Mouse (Mus musculus) liver, embryonic 11.5 days (tissue): ENCODE measurements around the gene Catsper2. TPM values are rescaled to one million over a fixed set of nuclear protein-coding genes. Genes with fewer than 3 reads are reported as not detected.
A peak's percentile ranks its signal among the peaks of the same experiment; 100 is the strongest.
"Not testable (repeated sequence)": the region's sequence is repeated elsewhere in the genome, so short reads cannot be mapped to it uniquely, and the experiment has no call there.

Source experiments
- ATAC-seq: fragments of 200-750 bp; cut with Nextera tagmentation; replicated peaks from 2 replicates; pipeline ENCODE4 v1.8.0; 2017; ENCODE audit warnings: moderate number of reproducible peaks, mild to moderate bottlenecking, moderate TSS enrichment, moderate library complexity; ENCODE audit not compliant: low FRiP score
- DNase-seq: peaks from one replicate; pipeline ENCODE4 v3.0.0-alpha.2; 2017; ENCODE audit warnings: low spot score
- H3K27ac ChIP-seq: fragments of 300-500 bp; sonication (generic); 2 replicates; pipeline ENCODE4 v1.5.1; 2014; ENCODE audit warnings: mild to moderate bottlenecking, low read depth, low read length, control low read depth
- H3K27me3 ChIP-seq: fragments of 300-500 bp; sonication (generic); replicated peaks from 2 replicates; pipeline ENCODE4 v1.6.1; 2014; ENCODE audit warnings: low read length, mixed read lengths; ENCODE audit not compliant: control insufficient read depth, insufficient read depth
- H3K36me3 ChIP-seq: fragments of 300-500 bp; sonication (generic); 2 replicates; pipeline ENCODE4 v1.6.1; 2014; ENCODE audit warnings: mild to moderate bottlenecking, low read length, moderate library complexity, mixed read lengths; ENCODE audit not compliant: control insufficient read depth, insufficient read depth
- H3K4me1 ChIP-seq: fragments of 300-500 bp; sonication (generic); replicated peaks from 2 replicates; pipeline ENCODE4 v1.6.1; 2014; ENCODE audit warnings: low read length, mixed read lengths; ENCODE audit not compliant: control insufficient read depth, insufficient read depth
- H3K4me2 ChIP-seq: fragments of 300-500 bp; sonication (generic); 2 replicates; pipeline ENCODE4 v1.6.1; 2014; ENCODE audit warnings: mild to moderate bottlenecking, control low read depth, moderate library complexity
- H3K4me3 ChIP-seq: fragments of 300-500 bp; sonication (generic); 2 replicates; pipeline ENCODE4 v1.5.1; 2014; ENCODE audit warnings: low read depth, low read length, control low read depth
- H3K9ac ChIP-seq: fragments of 300-500 bp; sonication (generic); 2 replicates; pipeline ENCODE4 v1.6.1; 2014; ENCODE audit warnings: low read depth, low read length, control low read depth
- H3K9me3 ChIP-seq: fragments of 300-500 bp; sonication (generic); 2 replicates; pipeline ENCODE4 v1.6.1; 2016; ENCODE audit warnings: low read length, inconsistent platforms, mixed read lengths; ENCODE audit not compliant: control insufficient read depth
- WGBS: fragments of 180-500 bp; shearing (Covaris S2); extraction: QIAGEN DNeasy Blood & Tissue Kit; methylation state at CpG from one replicate; pipeline ENCODE4 v1.1.7; 2014; 5-methylcytosine and 5-hydroxymethylcytosine counted together
- polyA plus RNA-seq: library from polyadenylated mRNA; unstranded; fragments of >200 nt; fragmentation: Nextera tagmentation; extraction: Ambion mirVana; gene quantifications from 2 replicates; pipeline ENCODE4 v1.2.1, GENCODE M21; 2014

Catsper2 gene
- polyA plus RNA-seq, 1 experiment from 2014 or later = 1.7 TPM

DNA sequence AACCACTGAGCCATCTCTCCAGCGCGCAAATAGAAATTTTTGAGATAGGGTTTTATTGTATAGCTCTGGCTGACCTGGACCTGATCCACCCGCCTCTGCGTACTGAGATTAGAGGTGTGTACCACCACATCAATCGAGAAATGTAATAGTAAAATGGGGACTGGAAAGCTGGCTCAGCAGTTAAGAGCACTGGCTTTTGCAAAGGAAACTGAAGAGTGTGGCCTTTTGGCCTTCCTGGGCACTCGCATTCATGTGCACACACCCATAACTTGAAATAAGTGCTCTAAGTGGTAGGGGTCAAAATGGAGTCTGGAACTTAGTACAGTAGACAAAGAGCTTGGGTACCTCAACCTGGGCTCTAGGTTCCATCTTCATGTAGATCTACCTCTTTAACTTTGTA is 2.8 kb upstream of the Catsper2 start:
- H3K9ac ChIP-seq = no peak overlapping the region
- WGBS = 86% methylated on average over 6 of the region's 6 CpGs
- no peaks in the 10 kb centered on the region for H3K9me3 ChIP-seq
- H3K27me3 ChIP-seq = no peaks in the 10 kb centered on the region
- H3K4me1 ChIP-seq = peaks cover 13% of the 10 kb centered on the region
- H3K4me2 ChIP-seq = peak overlapping the region; percentile 76
- peak overlapping the region; percentile 14; the same call in 1 of the 2 replicates for H3K4me3 ChIP-seq
- DNase-seq (no peak), ATAC-seq (no peak)
- H3K36me3 ChIP-seq = peaks cover 21% of the 10 kb centered on the region
- H3K27ac ChIP-seq = no peak overlapping the region

DNA sequence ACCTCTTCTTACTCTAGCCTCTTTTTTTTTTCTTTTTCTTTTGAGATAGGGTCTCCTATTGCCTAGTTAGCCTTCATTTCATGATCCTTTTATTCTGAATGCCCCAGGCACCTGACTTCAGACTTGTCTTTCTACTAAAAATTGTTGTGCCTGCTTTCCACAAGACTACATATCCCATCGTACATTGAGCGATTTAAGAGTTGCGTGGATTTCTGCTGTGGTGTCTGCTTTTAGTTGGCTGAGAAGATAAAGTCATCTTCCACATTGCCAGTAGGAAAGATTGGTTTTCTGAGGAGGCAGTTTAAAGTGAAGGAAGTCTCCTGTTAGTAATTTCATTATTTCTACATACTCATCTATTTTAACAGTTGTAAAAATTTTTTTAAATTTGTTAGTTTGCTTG is 2.0 kb upstream of the Catsper2 start:
- Histone ChIP-seq H3K9me3 (no peaks in the 10 kb centered on the region), H3K27ac (no peak overlapping the region), H3K9ac (no peak overlapping the region), H3K4me3 (peak overlapping the region; percentile 94), H3K4me2 (peak overlapping the region; percentile 76), H3K4me1 (peaks cover 13% of the 10 kb centered on the region), H3K36me3 (peaks cover 17% of the 10 kb centered on the region), H3K27me3 (no peaks in the 10 kb centered on the region)
- no peak for ATAC-seq
- DNase-seq = no peak
- 80% methylated on average over 3 of the region's 3 CpGs for WGBS

DNA sequence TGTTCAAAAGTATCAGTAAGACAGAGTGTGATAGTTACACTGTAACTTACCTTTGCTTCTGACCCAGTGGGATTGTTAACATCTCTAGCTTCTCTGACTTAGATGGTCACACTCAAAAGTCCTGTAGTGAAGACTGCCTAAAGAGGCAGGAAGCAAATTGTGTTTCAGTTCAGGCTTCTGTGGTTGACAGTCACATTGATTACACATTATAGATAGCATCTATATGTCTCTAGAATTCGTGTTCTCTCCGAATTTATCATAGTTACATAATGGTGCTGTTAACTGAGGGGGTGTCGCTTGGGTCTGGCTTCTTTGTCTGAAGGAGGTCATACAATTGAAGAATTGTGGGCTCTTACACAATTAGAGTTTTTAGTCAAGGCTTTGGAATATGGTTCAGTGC is 1.5 kb upstream of the Catsper2 start:
- peak overlapping the region; percentile 76 for H3K4me2 ChIP-seq
- H3K9me3 ChIP-seq = no peaks in the 10 kb centered on the region
- peak overlapping the region; percentile 94 for H3K4me3 ChIP-seq
- DNase-seq = no peak
- peaks cover 15% of the 10 kb centered on the region for H3K36me3 ChIP-seq
- no peaks in the 10 kb centered on the region for H3K27me3 ChIP-seq
- no peak overlapping the region for H3K27ac ChIP-seq
- no peak for ATAC-seq
- 47% methylated on average over 3 of the region's 3 CpGs for WGBS
- H3K9ac ChIP-seq = peak overlapping the region; percentile 50
- peaks cover 13% of the 10 kb centered on the region for H3K4me1 ChIP-seq

DNA sequence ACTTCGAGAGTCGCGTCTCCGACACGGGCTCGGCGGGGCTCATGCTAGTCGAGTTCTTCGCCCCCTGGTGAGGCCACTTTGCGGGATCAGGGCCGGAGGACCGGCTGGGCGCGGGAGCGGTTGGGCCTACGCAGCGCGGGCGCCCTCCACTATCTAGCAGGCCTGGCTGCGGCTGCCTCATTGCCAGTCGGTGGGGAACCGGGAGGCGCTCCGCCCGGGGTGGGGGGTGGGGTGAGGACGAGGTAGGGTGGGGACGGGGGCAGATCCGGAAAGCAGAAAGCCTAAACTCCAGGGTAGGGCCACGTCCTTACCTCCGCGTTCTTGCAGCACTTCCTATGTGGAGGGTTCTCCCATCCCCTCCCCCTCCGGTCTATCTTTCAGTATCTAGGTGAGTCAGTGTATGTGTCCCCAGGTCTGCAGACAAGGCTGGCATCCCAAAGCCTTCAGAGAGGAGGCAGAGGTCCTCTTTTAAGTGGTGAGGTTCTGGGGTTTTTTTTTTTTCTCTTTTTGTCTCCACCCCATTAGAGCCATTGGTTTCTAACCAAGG is 620 bp upstream of the Catsper2 start:
- H3K4me2 ChIP-seq = peak overlapping the region; percentile 76
- H3K9ac ChIP-seq = peak overlapping the region; percentile 99
- ATAC-seq (peak; percentile 68), DNase-seq (no peak)
- peak overlapping the region; percentile 94 for H3K4me3 ChIP-seq
- no peaks in the 10 kb centered on the region for H3K27me3 ChIP-seq
- peaks cover 12% of the 10 kb centered on the region for H3K36me3 ChIP-seq
- peak overlapping the region; percentile 97 for H3K27ac ChIP-seq
- WGBS = 1% methylated on average over 31 of the region's 32 CpGs
- H3K4me1 ChIP-seq = peaks cover 13% of the 10 kb centered on the region
- H3K9me3 ChIP-seq = no peaks in the 10 kb centered on the region

DNA sequence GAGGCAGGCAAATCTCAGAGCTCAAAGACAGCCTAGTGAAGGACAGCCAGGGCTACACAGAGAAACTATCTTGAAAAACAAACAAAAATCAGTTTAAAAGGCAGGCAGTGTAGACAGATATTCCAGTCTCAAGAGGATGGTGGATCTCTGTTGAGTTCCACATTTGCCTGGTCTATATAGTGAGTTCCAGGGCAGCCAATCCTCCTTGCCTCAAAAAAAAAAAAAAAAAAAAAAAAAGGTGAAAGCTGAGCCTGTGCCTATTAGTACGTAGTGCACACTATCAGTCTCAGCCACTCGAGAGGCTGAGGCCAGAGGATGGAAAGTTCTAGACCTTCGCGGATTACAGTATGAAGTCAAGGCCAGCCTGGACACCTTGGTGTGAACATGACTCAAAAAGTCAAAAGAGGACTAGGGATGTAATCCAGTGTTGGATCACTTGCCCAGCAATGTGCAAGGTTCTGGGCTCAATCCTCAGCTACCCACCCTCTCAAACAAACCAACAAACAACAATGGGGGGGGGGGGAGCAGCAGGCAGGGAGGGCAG is 677 bp downstream of the Catsper2 start:
- Histone ChIP-seq H3K4me2 (peak overlapping the region; percentile 86), H3K9ac (peak overlapping the region; percentile 99), H3K4me3 (peak overlapping the region; percentile 94), H3K27me3 (no peaks in the 10 kb centered on the region), H3K27ac (peak overlapping the region; percentile 97), H3K4me1 (peaks cover 13% of the 10 kb centered on the region), H3K36me3 (peaks cover 12% of the 10 kb centered on the region), H3K9me3 (no peaks in the 10 kb centered on the region)
- DNase-seq = no peak
- WGBS = 3% methylated on average over 4 of the region's 4 CpGs
- peak; percentile 21 for ATAC-seq

DNA sequence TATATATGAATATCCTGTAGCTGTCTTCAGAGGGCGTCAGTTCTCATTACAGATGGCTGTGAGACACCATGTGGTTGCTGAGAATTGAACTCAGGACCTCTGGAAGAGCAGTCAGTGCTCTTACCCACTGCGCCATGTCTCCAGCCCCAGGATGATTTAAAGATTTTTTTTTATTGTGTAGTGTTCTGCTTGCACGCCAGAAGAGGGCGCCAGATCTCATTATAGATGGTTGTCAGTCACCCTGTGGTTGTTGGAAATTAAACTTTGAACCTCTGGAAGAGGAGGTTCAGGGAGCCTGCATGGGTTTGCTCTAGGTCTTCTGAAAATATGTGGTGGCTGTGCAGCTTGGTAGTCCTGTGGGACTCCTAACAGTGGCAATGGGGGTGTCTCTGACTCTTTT is 5.4 kb downstream of the Catsper2 start:
- no peak for ATAC-seq
- 26% methylated on average over 4 of the region's 4 CpGs for WGBS
- Histone ChIP-seq H3K9me3 (no peaks in the 10 kb centered on the region), H3K4me1 (no peaks in the 10 kb centered on the region), H3K9ac (no peak overlapping the region), H3K27ac (no peak overlapping the region), H3K36me3 (no peaks in the 10 kb centered on the region), H3K4me3 (no peak overlapping the region), H3K4me2 (no peak overlapping the region), H3K27me3 (no peaks in the 10 kb centered on the region)
- DNase-seq = peak; percentile 46

DNA sequence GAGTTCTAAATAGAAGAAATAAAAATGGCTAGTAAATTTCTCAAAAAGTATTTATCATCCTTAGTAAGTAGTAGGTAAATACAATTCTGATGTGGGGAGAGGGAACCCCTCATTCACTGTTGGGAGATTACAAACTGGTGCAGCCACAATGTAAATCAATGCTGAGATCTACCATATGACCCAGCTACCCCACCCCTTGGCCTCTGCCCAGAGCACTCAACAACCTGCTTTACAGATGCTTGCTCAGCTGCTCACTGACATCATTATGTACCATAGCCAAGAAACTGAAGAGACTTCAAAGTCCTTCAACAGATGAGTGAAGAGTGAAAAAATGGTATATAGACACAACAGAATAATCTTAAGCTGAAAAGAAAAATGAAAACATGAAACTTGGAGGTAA is 10.3 kb downstream of the Catsper2 start:
- ATAC-seq (no peak), DNase-seq (no peak)
- H3K27me3 ChIP-seq = no peaks in the 10 kb centered on the region
- no peaks in the 10 kb centered on the region for H3K9me3 ChIP-seq
- H3K36me3 ChIP-seq = no peaks in the 10 kb centered on the region
- H3K27ac ChIP-seq = no peak overlapping the region
- H3K4me3 ChIP-seq = no peak overlapping the region
- no peak overlapping the region for H3K9ac ChIP-seq
- no peak overlapping the region for H3K4me2 ChIP-seq
- no peaks in the 10 kb centered on the region for H3K4me1 ChIP-seq

DNA sequence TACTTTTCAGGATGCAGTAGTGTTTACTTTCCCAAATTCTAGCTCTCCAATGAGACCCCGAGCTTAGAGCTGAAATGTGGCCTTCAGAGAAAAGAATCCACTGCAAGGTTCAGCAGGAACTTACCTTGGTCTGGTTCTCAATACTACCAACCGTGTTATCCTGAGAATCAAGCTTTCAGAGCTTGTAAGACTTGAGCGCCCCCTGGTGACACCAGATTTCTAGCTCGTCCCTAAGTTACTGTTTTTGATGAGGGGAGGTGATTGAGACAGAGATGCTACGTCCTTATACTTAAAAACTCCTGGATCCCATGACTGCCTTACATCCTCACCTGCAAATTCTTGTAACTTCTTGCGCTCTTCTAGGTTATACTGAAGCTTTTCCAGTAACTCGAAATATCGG is 17.0 kb downstream of the Catsper2 start:
- Histone ChIP-seq H3K4me3 (no peak overlapping the region), H3K36me3 (no peaks in the 10 kb centered on the region), H3K9me3 (no peaks in the 10 kb centered on the region), H3K27ac (no peak overlapping the region), H3K4me2 (no peak overlapping the region), H3K27me3 (no peaks in the 10 kb centered on the region), H3K4me1 (no peaks in the 10 kb centered on the region), H3K9ac (no peak overlapping the region)
- 14% methylated on average over 8 of the region's 8 CpGs for WGBS
- DNase-seq (peak; percentile 61), ATAC-seq (no peak)

DNA sequence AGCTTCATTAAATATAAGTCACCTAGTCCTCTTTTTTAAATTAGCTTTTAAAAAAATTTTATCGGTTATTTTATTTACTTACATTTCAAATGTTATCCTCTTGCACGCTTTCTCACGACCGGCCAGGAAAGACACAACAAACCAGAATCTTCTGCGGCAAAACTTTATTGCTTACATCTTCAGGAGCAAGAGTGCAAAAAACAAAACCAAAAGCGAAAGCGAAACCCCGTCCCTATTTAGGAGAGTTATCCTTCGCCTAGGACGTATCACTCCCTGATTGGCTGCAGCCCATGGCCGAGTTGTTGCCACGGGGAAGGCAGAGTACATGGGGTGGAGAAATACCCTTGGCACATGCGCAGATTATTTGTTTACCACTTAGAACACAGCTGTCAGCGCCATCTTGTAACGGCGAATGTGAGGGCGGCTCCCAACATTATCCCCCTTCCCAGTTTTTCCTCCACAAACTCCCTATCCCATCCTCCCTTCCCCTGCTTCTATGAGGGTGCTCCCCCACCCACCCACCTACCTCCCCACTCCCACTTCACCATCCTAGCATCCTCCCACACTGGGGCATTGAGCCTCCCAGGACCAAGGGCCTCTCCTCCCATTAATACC is 26.5 kb downstream of the Catsper2 start, which contains the start of gene Strc:
Gene Strc, minus strand, starts transcription at position 208 of the 615 bp plus-strand sequence.
- 93% methylated on average over 14 of the region's 17 CpGs for WGBS
- not testable (repeated sequence) for ATAC-seq

More for the DNA sequence above, 26.5 kb downstream of the Catsper2 start, which contains the start of gene Strc:
- H3K4me1 ChIP-seq, H3K27me3 ChIP-seq, H3K27ac ChIP-seq, H3K9me3 ChIP-seq, H3K36me3 ChIP-seq, H3K4me3 ChIP-seq, H3K4me2 ChIP-seq, DNase-seq, H3K9ac ChIP-seq: not testable (repeated sequence)
